ENCODE assay signal across 25 mouse cellular contexts in genomic region chr7:36526148-36526547, GRCm38 (mm10).
"Had no signal": no experiment of that assay in that cellular context is flagged by ENCODE, and none has a peak within 500 bp of the region (broad histone marks: within the 10 kb centered on the region; RNA-seq: fewer than 3 reads in every experiment).

No protein-coding gene starts in this region.

- DNase-seq: kidney, adult 9 months; kidney, postnatal 14 days; kidney, postnatal 4 days; layer of hippocampus, postnatal 36 days; liver; lung, adult 18-20 months; lung, postnatal 10 days; lung, postnatal 36 days; retina, postnatal 1 day; right cerebral cortex, postnatal 25 days; thymus, adult 2 months; thymus, postnatal 14 days; thymus, postnatal 4 days had no signal

- ATAC-seq: liver, embryonic 12.5 days; midbrain, embryonic 13.5 days; midbrain, embryonic 16.5 days had no signal

- H3K4me2 ChIP-seq: limb, embryonic 13.5 days; liver, embryonic 12.5 days; liver, embryonic 15.5 days; lung, embryonic 15.5 days; midbrain, embryonic 13.5 days; neural tube, embryonic 13.5 days had no signal

- H3K9ac ChIP-seq: limb, embryonic 13.5 days; liver, embryonic 12.5 days; liver, embryonic 15.5 days; lung, embryonic 15.5 days; midbrain, embryonic 13.5 days; neural tube, embryonic 13.5 days had no signal

- H3K27ac ChIP-seq: left cerebral cortex, adult 2 months; limb, embryonic 13.5 days; liver, embryonic 12.5 days; liver, embryonic 15.5 days; lung, embryonic 15.5 days; midbrain, embryonic 10.5 days; midbrain, embryonic 13.5 days; neural tube, embryonic 13.5 days; stomach, postnatal 0 days had no signal

- H3K9me3 ChIP-seq: limb, embryonic 13.5 days; liver, embryonic 12.5 days; liver, embryonic 15.5 days; lung, embryonic 15.5 days; midbrain, embryonic 10.5 days; midbrain, embryonic 13.5 days; neural tube, embryonic 13.5 days had no signal

- H3K4me1 ChIP-seq: limb, embryonic 13.5 days; liver, embryonic 12.5 days; liver, embryonic 15.5 days; lung, embryonic 15.5 days; megakaryocyte, embryonic 14.5 days had no signal

- H3K27me3 ChIP-seq: liver, embryonic 12.5 days; liver, embryonic 15.5 days; lung, embryonic 15.5 days; megakaryocyte, embryonic 14.5 days; neural tube, embryonic 13.5 days had no signal

- H3K36me3 ChIP-seq: limb, embryonic 13.5 days; liver, embryonic 12.5 days; liver, embryonic 15.5 days; lung, embryonic 15.5 days; midbrain, embryonic 10.5 days; midbrain, embryonic 13.5 days; neural tube, embryonic 13.5 days had no signal

- H3K4me3 ChIP-seq: left cerebral cortex, adult 2 months; limb, embryonic 13.5 days; liver, embryonic 12.5 days; liver, embryonic 15.5 days; lung, embryonic 15.5 days; megakaryocyte, embryonic 14.5 days; midbrain, embryonic 10.5 days; midbrain, embryonic 13.5 days; myocyte; neural tube, embryonic 13.5 days had no signal
